ENCODE assay signal across 15 mouse cellular contexts in the genomic region with DNA sequence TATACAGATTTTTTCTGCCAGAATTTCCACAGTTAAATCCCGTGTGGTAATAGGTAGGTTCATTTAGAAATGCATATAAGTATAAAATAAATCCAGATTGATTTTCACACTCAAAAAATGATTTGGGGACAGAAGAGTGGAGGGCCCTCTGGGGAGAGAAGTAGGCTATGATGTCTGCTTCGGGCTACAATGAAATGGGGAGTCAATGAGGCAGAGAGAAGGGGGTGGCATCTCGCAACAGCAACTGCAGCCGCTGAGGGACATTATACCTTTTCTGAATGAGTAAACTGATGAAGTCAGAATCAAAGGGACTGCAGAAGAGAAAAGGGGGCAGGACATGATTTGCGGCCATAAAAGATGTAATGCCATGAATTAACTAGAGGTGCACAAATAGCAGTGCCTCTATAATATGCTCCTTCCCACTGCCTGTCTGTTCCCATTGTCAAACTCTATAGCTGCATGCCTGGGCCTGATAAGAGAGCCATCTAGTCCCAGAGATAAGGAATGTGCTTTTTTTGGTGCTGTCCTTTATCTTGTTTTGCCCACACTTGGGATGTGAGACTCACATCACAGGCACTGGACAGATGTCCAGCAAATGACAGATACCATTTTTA. TPM values are rescaled to one million over a fixed set of nuclear protein-coding genes. Genes with fewer than 3 reads are reported as not detected.
A peak's percentile ranks its signal among the peaks of the same experiment; 100 is the strongest.
DNase-seq lines count a peak whose midpoint lies in the region; ATAC-seq lines count a peak whose summit lies in the region.
"Had no signal": no experiment of that assay in that cellular context is flagged by ENCODE, and none has a peak within 500 bp of the region (broad histone marks: within the 10 kb centered on the region; RNA-seq: fewer than 3 reads in every experiment).

No protein-coding gene starts in this region.

- no peak overlapping the region for H3K4me2 ChIP-seq in liver, embryonic 11.5 days
- peak overlapping the region; percentile 82 for H3K4me2 ChIP-seq in forebrain, embryonic 15.5 days (replicated peaks)
- no peak overlapping the region for H3K4me2 ChIP-seq in liver, embryonic 16.5 days (ENCODE audit: low read depth, low read length)
- peak overlapping the region; percentile 67 for H3K4me2 ChIP-seq in neural tube, embryonic 14.5 days (ENCODE audit: low read depth, low read length)
- H3K4me2 ChIP-seq: limb, embryonic 13.5 days had no signal

- H3K9me3 ChIP-seq in liver, embryonic 11.5 days (ENCODE audit: control insufficient read depth, low read length) = no peaks in the 10 kb centered on the region
- H3K9me3 ChIP-seq in forebrain, embryonic 15.5 days = no peaks in the 10 kb centered on the region
- H3K9me3 ChIP-seq in liver, embryonic 16.5 days (replicated peaks; ENCODE audit: control insufficient read depth, low read length) = no peaks in the 10 kb centered on the region
- H3K9me3 ChIP-seq in neural tube, embryonic 14.5 days (ENCODE audit: control insufficient read depth, low read length) = no peaks in the 10 kb centered on the region
- H3K9me3 ChIP-seq: limb, embryonic 13.5 days had no signal

- H3K27ac ChIP-seq in liver, embryonic 11.5 days (ENCODE audit: low read depth, low read length) = no peak overlapping the region
- H3K27ac ChIP-seq in forebrain, embryonic 15.5 days (replicated peaks) = peak overlapping the region; percentile 98
- H3K27ac ChIP-seq in liver, embryonic 16.5 days (ENCODE audit: low read length) = no peak overlapping the region
- H3K27ac ChIP-seq in neural tube, embryonic 14.5 days (ENCODE audit: low read depth, low read length) = peak overlapping the region; percentile 78
- H3K27ac ChIP-seq: kidney, postnatal 0 days; limb, embryonic 13.5 days had no signal

- H3K4me1 ChIP-seq in liver, embryonic 11.5 days (replicated peaks; ENCODE audit: control insufficient read depth, insufficient read depth, low read length) = no peaks in the 10 kb centered on the region; the same call in 1 of the 2 replicates
- peaks cover 20% of the 10 kb centered on the region for H3K4me1 ChIP-seq in forebrain, embryonic 15.5 days
- no peaks in the 10 kb centered on the region for H3K4me1 ChIP-seq in liver, embryonic 16.5 days (ENCODE audit: control insufficient read depth, low read depth, low read length)
- no peaks in the 10 kb centered on the region; the same call in 1 of the 2 replicates for H3K4me1 ChIP-seq in neural tube, embryonic 14.5 days (ENCODE audit: control insufficient read depth, insufficient read depth, low read length)

- ATAC-seq in liver, embryonic 11.5 days (replicated peaks; ENCODE audit: low FRiP score) = peak; percentile 86
- no peak for ATAC-seq in forebrain, embryonic 15.5 days (replicated peaks)
- peak; percentile 56 for ATAC-seq in liver, embryonic 16.5 days (ENCODE audit: low read depth)
- ATAC-seq in neural tube, embryonic 14.5 days (ENCODE audit: low read depth) = peak; percentile 56
- ATAC-seq: activated CD4-positive, CD25-positive, alpha-beta regulatory T cell, adult 4 months had no signal

- H3K27me3 ChIP-seq in liver, embryonic 11.5 days (replicated peaks; ENCODE audit: control insufficient read depth, insufficient read depth, low read length) = peaks cover 46% of the 10 kb centered on the region
- peaks cover 32% of the 10 kb centered on the region for H3K27me3 ChIP-seq in forebrain, embryonic 15.5 days
- H3K27me3 ChIP-seq in liver, embryonic 16.5 days (ENCODE audit: control insufficient read depth, insufficient read depth, low read depth, low read length) = peaks cover 35% of the 10 kb centered on the region
- peaks cover 12% of the 10 kb centered on the region for H3K27me3 ChIP-seq in neural tube, embryonic 14.5 days (ENCODE audit: control insufficient read depth, insufficient read depth, low read length)

- no peak overlapping the region for H3K4me3 ChIP-seq in liver, embryonic 11.5 days (ENCODE audit: low read depth, low read length)
- peak overlapping the region; percentile 56 for H3K4me3 ChIP-seq in forebrain, embryonic 15.5 days
- H3K4me3 ChIP-seq in liver, embryonic 16.5 days (ENCODE audit: low read depth, low read length) = no peak overlapping the region
- peak overlapping the region; percentile 15 for H3K4me3 ChIP-seq in neural tube, embryonic 14.5 days (ENCODE audit: low read depth, low read length)
- H3K4me3 ChIP-seq: limb, embryonic 13.5 days; myocyte had no signal

- no peak for DNase-seq in liver, embryonic 11.5 days (ENCODE audit: low spot score)
- DNase-seq in liver = no peak
- no peak for DNase-seq in urinary bladder, postnatal 14 days (ENCODE audit: low spot score)
- DNase-seq in heart, adult 18-20 months = no peak
- no peak for DNase-seq in ovary, adult 18-20 months (ENCODE audit: low spot score)
- DNase-seq: cerebellum, adult 9-10 months; right cerebral cortex, postnatal 14 days had no signal

- WGBS in liver, embryonic 11.5 days = 34% methylated on average over 5 of the region's 5 CpGs
- 18% methylated on average over 5 of the region's 5 CpGs for WGBS in forebrain, embryonic 15.5 days
- 25% methylated on average over 5 of the region's 5 CpGs for WGBS in liver, embryonic 16.5 days (ENCODE audit: insufficient replicate concordance)
- 12% methylated on average over 5 of the region's 5 CpGs for WGBS in neural tube, embryonic 14.5 days

- H3K9ac ChIP-seq in liver, embryonic 11.5 days (ENCODE audit: low read depth, low read length) = no peak overlapping the region
- H3K9ac ChIP-seq in forebrain, embryonic 15.5 days (replicated peaks) = peak overlapping the region; percentile 70
- H3K9ac ChIP-seq in liver, embryonic 16.5 days (ENCODE audit: low read depth, low read length) = no peak overlapping the region
- H3K9ac ChIP-seq in neural tube, embryonic 14.5 days (replicated peaks; ENCODE audit: low read depth, low read length) = peak overlapping the region; percentile 22; the same call in 1 of the 2 replicates
- H3K9ac ChIP-seq: limb, embryonic 13.5 days had no signal

- H3K36me3 ChIP-seq in liver, embryonic 11.5 days (ENCODE audit: control insufficient read depth, insufficient read depth, low read length) = no peaks in the 10 kb centered on the region
- no peaks in the 10 kb centered on the region for H3K36me3 ChIP-seq in forebrain, embryonic 15.5 days
- H3K36me3 ChIP-seq in liver, embryonic 16.5 days (ENCODE audit: control insufficient read depth, insufficient read depth) = no peaks in the 10 kb centered on the region
- no peaks in the 10 kb centered on the region for H3K36me3 ChIP-seq in neural tube, embryonic 14.5 days (ENCODE audit: control insufficient read depth, insufficient read depth, low read length)
- H3K36me3 ChIP-seq: limb, embryonic 13.5 days had no signal

RNA-seq across cellular contexts. Expression of a gene that starts 5.9 kb away (rescaled TPM):
- polyA plus RNA-seq in liver, embryonic 11.5 days (2014; fragmentation: Nextera tagmentation; extraction: Ambion mirVana) = 0.09 TPM in 1 of 2 replicates, not detected in the other
- polyA plus RNA-seq in forebrain, embryonic 15.5 days (2015; fragmentation: Nextera tagmentation; extraction: Ambion mirVana) = 70.0 and 78.2 TPM in 2 replicates
- not detected in 2 replicates for polyA plus RNA-seq in liver, embryonic 16.5 days (2015; fragmentation: Nextera tagmentation; extraction: Ambion mirVana)
- polyA plus RNA-seq in neural tube, embryonic 14.5 days (2014; fragmentation: Nextera tagmentation; extraction: Ambion mirVana) = 31.0 and 38.5 TPM in 2 replicates
- total RNA-seq in heart, adult 18-20 months (2021) = not detected
- polyA plus RNA-seq: activated CD4-positive, CD25-positive, alpha-beta regulatory T cell, adult 4 months; C2C12; kidney, postnatal 0 days; myocyte had no signal

Comparison
In these comparisons a context has a peak if more than half of its experiments do, and no peak if none do; other contexts are left out.
1. H3K27ac ChIP-seq: peak in forebrain, embryonic 15.5 days (single experiment) and neural tube, embryonic 14.5 days (single experiment); none in liver, embryonic 11.5 days (single experiment) and liver, embryonic 16.5 days (single experiment).
2. H3K4me2 ChIP-seq: peak in forebrain, embryonic 15.5 days (single experiment) and neural tube, embryonic 14.5 days (single experiment); none in liver, embryonic 11.5 days (single experiment) and liver, embryonic 16.5 days (single experiment).
3. H3K4me3 ChIP-seq: peak in forebrain, embryonic 15.5 days (single experiment) and neural tube, embryonic 14.5 days (single experiment); none in liver, embryonic 11.5 days (single experiment) and liver, embryonic 16.5 days (single experiment).
4. H3K9ac ChIP-seq: peak in forebrain, embryonic 15.5 days (single experiment) and neural tube, embryonic 14.5 days (single experiment); none in liver, embryonic 11.5 days (single experiment) and liver, embryonic 16.5 days (single experiment).
5. RNA of a gene that starts 5.9 kb away (polyA plus RNA-seq): 70.0 to 78.2 TPM in forebrain, embryonic 15.5 days and 31.0 to 38.5 TPM in neural tube, embryonic 14.5 days; 0.09 TPM in liver, embryonic 11.5 days and not detected in liver, embryonic 16.5 days; every median in the first group is over 10 times any median in the second.